Mouse (Mus musculus) limb, embryonic 11.5 days (tissue): Measurements from ENCODE around the gene Pdlim4. TPM values are rescaled to one million over a fixed set of nuclear protein-coding genes. Genes with fewer than 3 reads are reported as not detected.

Source experiments
- ATAC-seq: fragments of 200-750 bp; cut with Nextera tagmentation; 2 replicates; pipeline ENCODE4 v1.8.0; 2017; ENCODE audit warnings: low read depth; ENCODE audit not compliant: insufficient number of reproducible peaks, low FRiP score, low TSS enrichment
- DNase-seq: peaks from one replicate; pipeline ENCODE4 v3.0.0-alpha.2; 2015; ENCODE audit warnings: low spot score
- H3K27ac ChIP-seq: fragments of 300-500 bp; sonication (generic); replicated peaks from 2 replicates; pipeline ENCODE4 v1.5.1; 2014; ENCODE audit warnings: low read depth, mild to moderate bottlenecking, low read length
- H3K27me3 ChIP-seq: fragments of 300-500 bp; sonication (generic); 2 replicates; pipeline ENCODE4 v1.6.1; 2014; ENCODE audit warnings: mild to moderate bottlenecking, low read length, mixed read lengths; ENCODE audit not compliant: control insufficient read depth, insufficient read depth
- H3K36me3 ChIP-seq: fragments of 300-500 bp; sonication (generic); 2 replicates; pipeline ENCODE4 v1.6.1; 2014; ENCODE audit warnings: mild to moderate bottlenecking, low read length, moderate library complexity, mixed read lengths; ENCODE audit not compliant: control insufficient read depth, insufficient read depth
- H3K4me1 ChIP-seq: fragments of 300-500 bp; sonication (generic); 2 replicates; pipeline ENCODE4 v1.6.1; 2014; ENCODE audit warnings: low read length, mixed read lengths; ENCODE audit not compliant: control insufficient read depth, insufficient read depth
- H3K4me2 ChIP-seq: fragments of 300-500 bp; sonication (generic); 2 replicates; pipeline ENCODE4 v1.6.1; 2014; ENCODE audit warnings: low read depth, mild to moderate bottlenecking, moderate library complexity; ENCODE audit not compliant: severe bottlenecking
- H3K4me3 ChIP-seq: fragments of 300-500 bp; sonication (generic); 2 replicates; pipeline ENCODE4 v1.5.1; 2014; ENCODE audit warnings: low read depth, low read length
- H3K9ac ChIP-seq: fragments of 300-500 bp; sonication (generic); 2 replicates; pipeline ENCODE4 v1.6.1; 2014; ENCODE audit warnings: mild to moderate bottlenecking, low read length
- H3K9me3 ChIP-seq: fragments of 300-500 bp; sonication (generic); 2 replicates; pipeline ENCODE4 v1.6.1; 2016; ENCODE audit warnings: low read length; ENCODE audit not compliant: control insufficient read depth
- WGBS: fragments of 180-500 bp; shearing (Covaris S2); extraction: QIAGEN DNeasy Blood & Tissue Kit; methylation state at CpG from one replicate; pipeline ENCODE4 v1.1.7; 2014; 5-methylcytosine and 5-hydroxymethylcytosine counted together
- polyA plus RNA-seq: library from polyadenylated mRNA; unstranded; fragments of >200 nt; fragmentation: Nextera tagmentation; extraction: Ambion mirVana; gene quantifications from 2 replicates; pipeline ENCODE4 v1.2.1, GENCODE M21; 2014

The Pdlim4 gene
- polyA plus RNA-seq, 1 experiment from 2014 or later = 178 TPM

GRCm38 (mm10) chr11:54111976-54112741 is 43.3 kb upstream of the Pdlim4 start:
- DNase-seq (no peak), ATAC-seq (no peak)
- Histone ChIP-seq H3K4me3 (no peak overlapping the region), H3K9ac (no peak overlapping the region), H3K27me3 (no peaks in the 10 kb centered on the region), H3K9me3 (no peaks in the 10 kb centered on the region), H3K4me2 (peak overlapping the region; percentile 33), H3K4me1 (peaks cover 16% of the 10 kb centered on the region), H3K36me3 (no peaks in the 10 kb centered on the region), H3K27ac (peak overlapping the region; percentile 5)
- WGBS = 82% methylated on average over 21 of the region's 21 CpGs

- DNase-seq (no peak), ATAC-seq (no peak)
- Histone ChIP-seq H3K9ac (no peak overlapping the region), H3K36me3 (no peaks in the 10 kb centered on the region), H3K4me2 (no peak overlapping the region), H3K4me1 (peaks cover 16% of the 10 kb centered on the region), H3K9me3 (no peaks in the 10 kb centered on the region), H3K4me3 (no peak overlapping the region), H3K27me3 (no peaks in the 10 kb centered on the region), H3K27ac (no peak overlapping the region)
- 87% methylated on average over 7 of the region's 7 CpGs for WGBS
These were observed 42.5 kb upstream of the Pdlim4 start for GRCm38 (mm10) chr11:54111291-54111690.

- WGBS = 93% methylated on average over 5 of the region's 5 CpGs
- H3K27ac ChIP-seq = no peak overlapping the region
- no peak overlapping the region for H3K9ac ChIP-seq
- ATAC-seq = no peak
- H3K4me2 ChIP-seq = no peak overlapping the region
- no peaks in the 10 kb centered on the region for H3K36me3 ChIP-seq
- H3K9me3 ChIP-seq = no peaks in the 10 kb centered on the region
- no peak for DNase-seq
- H3K4me1 ChIP-seq = peaks cover 16% of the 10 kb centered on the region
- no peak overlapping the region for H3K4me3 ChIP-seq
- no peaks in the 10 kb centered on the region for H3K27me3 ChIP-seq
These were observed 40.1 kb upstream of the Pdlim4 start for GRCm38 (mm10) chr11:54108894-54109293.

- WGBS = 84% methylated on average over 3 of the region's 3 CpGs
- H3K9me3 ChIP-seq = no peaks in the 10 kb centered on the region
- ATAC-seq = no peak
These were observed 39.3 kb upstream of the Pdlim4 start for GRCm38 (mm10) chr11:54108131-54108530.

GRCm38 (mm10) chr11:54107239-54107638 is 38.4 kb upstream of the Pdlim4 start:
- Histone ChIP-seq H3K27ac (no peak overlapping the region), H3K9me3 (no peaks in the 10 kb centered on the region), H3K4me3 (no peak overlapping the region), H3K36me3 (no peaks in the 10 kb centered on the region), H3K4me2 (no peak overlapping the region), H3K9ac (no peak overlapping the region), H3K27me3 (no peaks in the 10 kb centered on the region), H3K4me1 (peaks cover 7% of the 10 kb centered on the region; the same call in 1 of the 2 replicates)
- no peak for ATAC-seq
- WGBS = 91% methylated on average over 7 of the region's 7 CpGs
- DNase-seq = no peak

More at GRCm38 (mm10) chr11:54108131-54108530, 39.3 kb upstream of the Pdlim4 start:
- Histone ChIP-seq H3K36me3 (no peaks in the 10 kb centered on the region), H3K27me3 (no peaks in the 10 kb centered on the region), H3K27ac (no peak overlapping the region), H3K4me2 (no peak overlapping the region), H3K4me1 (peaks cover 10% of the 10 kb centered on the region), H3K4me3 (no peak overlapping the region), H3K9ac (no peak overlapping the region)
- DNase-seq = no peak

GRCm38 (mm10) chr11:54106676-54107075 is 37.9 kb upstream of the Pdlim4 start:
- Histone ChIP-seq H3K9ac (no peak overlapping the region), H3K4me2 (no peak overlapping the region), H3K27ac (no peak overlapping the region), H3K36me3 (no peaks in the 10 kb centered on the region), H3K27me3 (no peaks in the 10 kb centered on the region), H3K4me3 (no peak overlapping the region), H3K9me3 (no peaks in the 10 kb centered on the region), H3K4me1 (peaks cover 8% of the 10 kb centered on the region; the same call in 1 of the 2 replicates)
- ATAC-seq (no peak), DNase-seq (no peak)
- 96% methylated on average over 3 of the region's 3 CpGs for WGBS

GRCm38 (mm10) chr11:54105011-54105410 is 36.2 kb upstream of the Pdlim4 start:
- 93% methylated on average over 6 of the region's 6 CpGs for WGBS
- DNase-seq = no peak
- Histone ChIP-seq H3K27me3 (no peaks in the 10 kb centered on the region), H3K9ac (no peak overlapping the region), H3K4me3 (no peak overlapping the region), H3K4me2 (no peak overlapping the region), H3K4me1 (peaks cover 19% of the 10 kb centered on the region), H3K36me3 (no peaks in the 10 kb centered on the region), H3K27ac (no peak overlapping the region), H3K9me3 (no peaks in the 10 kb centered on the region)
- ATAC-seq = no peak

- Histone ChIP-seq H3K27me3 (no peaks in the 10 kb centered on the region), H3K4me1 (peaks cover 19% of the 10 kb centered on the region), H3K4me2 (no peak overlapping the region), H3K4me3 (no peak overlapping the region), H3K9me3 (no peaks in the 10 kb centered on the region), H3K9ac (no peak overlapping the region), H3K36me3 (no peaks in the 10 kb centered on the region), H3K27ac (no peak overlapping the region)
- no peak for ATAC-seq
- DNase-seq = no peak
- 42% methylated on average over 10 of the region's 10 CpGs for WGBS
These were observed 34.1 kb upstream of the Pdlim4 start for GRCm38 (mm10) chr11:54102706-54103449.
